14 mouse cellular contexts compared by ENCODE assay signal in the genomic region with DNA sequence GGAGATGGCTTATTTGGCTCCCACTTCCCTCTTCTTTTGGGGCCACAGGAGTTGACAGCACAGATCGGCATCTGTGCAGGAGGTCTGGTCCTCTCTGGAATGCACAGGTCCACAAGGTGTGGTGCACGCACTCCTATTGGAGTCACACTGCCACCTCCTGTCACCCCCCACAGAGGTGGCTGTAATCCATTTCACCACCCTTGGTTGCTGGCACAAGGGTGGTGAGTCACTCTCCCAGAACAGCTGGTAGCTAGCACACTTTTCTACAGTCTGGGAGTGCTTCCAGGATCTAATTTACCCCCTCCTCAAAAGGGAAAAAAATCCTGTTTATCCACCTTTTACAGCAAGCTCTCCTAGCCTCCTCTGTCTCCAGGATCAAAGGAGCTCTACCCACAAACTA.
DNase-seq lines count a peak whose midpoint lies in the region; ATAC-seq lines count a peak whose summit lies in the region.
"Had no signal": no experiment of that assay in that cellular context is flagged by ENCODE, and none has a peak within 500 bp of the region (broad histone marks: within the 10 kb centered on the region; RNA-seq: fewer than 3 reads in every experiment).

No protein-coding gene starts in this region.

- no peak overlapping the region for H3K27ac ChIP-seq in lung, embryonic 16.5 days (ENCODE audit: low read length)
- H3K27ac ChIP-seq in embryonic facial prominence, embryonic 14.5 days (replicated peaks; ENCODE audit: low read depth, low read length) = no peak overlapping the region
- H3K27ac ChIP-seq in stomach, embryonic 15.5 days = 0 out of 2 replicates have a peak overlapping the region, but pooled peaks have one; percentile 32
- H3K27ac ChIP-seq: hindbrain, postnatal 0 days; midbrain, embryonic 13.5 days had no signal

- H3K4me2 ChIP-seq in lung, embryonic 16.5 days (ENCODE audit: low read depth, low read length) = no peak overlapping the region
- no peak overlapping the region for H3K4me2 ChIP-seq in embryonic facial prominence, embryonic 14.5 days (ENCODE audit: low read depth, low read length)
- no peak overlapping the region for H3K4me2 ChIP-seq in stomach, embryonic 15.5 days
- H3K4me2 ChIP-seq: heart, embryonic 12.5 days; midbrain, embryonic 13.5 days had no signal

- H3K36me3 ChIP-seq in lung, embryonic 16.5 days (ENCODE audit: control insufficient read depth, insufficient read depth, low read length) = no peaks in the 10 kb centered on the region
- H3K36me3 ChIP-seq in embryonic facial prominence, embryonic 14.5 days (ENCODE audit: control insufficient read depth, insufficient read depth, low read length) = no peaks in the 10 kb centered on the region
- H3K36me3 ChIP-seq in stomach, embryonic 15.5 days = no peaks in the 10 kb centered on the region
- H3K36me3 ChIP-seq: heart, embryonic 12.5 days; midbrain, embryonic 13.5 days had no signal

- ATAC-seq in lung, embryonic 16.5 days (ENCODE audit: low read depth) = peak; percentile 29; the same call in 1 of the 2 replicates
- ATAC-seq in embryonic facial prominence, embryonic 14.5 days (ENCODE audit: low read depth) = peak; percentile 44
- no peak for ATAC-seq in stomach, embryonic 15.5 days (ENCODE audit: insufficient read depth, low FRiP score, low read depth)
- no peak for ATAC-seq in CD4-positive, CD25-positive, alpha-beta regulatory T cell, adult 4 months
- ATAC-seq: hindbrain, postnatal 0 days; midbrain, embryonic 13.5 days had no signal

- no peaks in the 10 kb centered on the region for H3K27me3 ChIP-seq in lung, embryonic 16.5 days (ENCODE audit: control insufficient read depth, insufficient read depth, low read depth, low read length)
- H3K27me3 ChIP-seq in embryonic facial prominence, embryonic 14.5 days (replicated peaks; ENCODE audit: control insufficient read depth, insufficient read depth, low read length) = no peaks in the 10 kb centered on the region
- H3K27me3 ChIP-seq in stomach, embryonic 15.5 days (replicated peaks) = no peaks in the 10 kb centered on the region
- H3K27me3 ChIP-seq: heart, embryonic 12.5 days; midbrain, embryonic 13.5 days had no signal

- H3K4me1 ChIP-seq in lung, embryonic 16.5 days (replicated peaks; ENCODE audit: control insufficient read depth, insufficient read depth, low read length) = peaks cover 26% of the 10 kb centered on the region
- H3K4me1 ChIP-seq in embryonic facial prominence, embryonic 14.5 days (ENCODE audit: control insufficient read depth, insufficient read depth, low read length) = peaks cover 13% of the 10 kb centered on the region
- H3K4me1 ChIP-seq in stomach, embryonic 15.5 days = peaks cover 13% of the 10 kb centered on the region

- H3K4me3 ChIP-seq in lung, embryonic 16.5 days (ENCODE audit: low read length) = no peak overlapping the region
- H3K4me3 ChIP-seq in embryonic facial prominence, embryonic 14.5 days (ENCODE audit: low read depth, low read length) = no peak overlapping the region
- H3K4me3 ChIP-seq in stomach, embryonic 15.5 days (replicated peaks) = no peak overlapping the region
- H3K4me3 ChIP-seq: erythroblast, embryonic 14.5 days; heart, embryonic 12.5 days; midbrain, embryonic 13.5 days had no signal

- H3K9me3 ChIP-seq in lung, embryonic 16.5 days (ENCODE audit: control insufficient read depth, low read length) = no peaks in the 10 kb centered on the region
- H3K9me3 ChIP-seq in embryonic facial prominence, embryonic 14.5 days (ENCODE audit: control insufficient read depth, low read length) = no peaks in the 10 kb centered on the region
- no peaks in the 10 kb centered on the region for H3K9me3 ChIP-seq in stomach, embryonic 15.5 days
- H3K9me3 ChIP-seq: heart, embryonic 12.5 days; midbrain, embryonic 13.5 days had no signal

- peak; percentile 30 to 57 for DNase-seq in cerebellum, postnatal 10 days
- DNase-seq in cerebellum, postnatal 36 days = no peak
- DNase-seq in lung, postnatal 25 days (ENCODE audit: low spot score) = no peak
- DNase-seq in embryonic facial prominence, embryonic 14.5 days (ENCODE audit: low spot score) = peak; percentile 75
- DNase-seq in thymus, postnatal 10 days (ENCODE audit: low spot score in 2 of 2) = no peak
- DNase-seq: cerebellum, adult 9-10 months; lung, adult 2 months had no signal

- whole genome bisulfite sequencing in lung, embryonic 16.5 days = 50% methylated on average over 2 of the region's 2 CpGs
- 56% methylated on average over 2 of the region's 2 CpGs for WGBS in embryonic facial prominence, embryonic 14.5 days
- 74% methylated on average over 2 of the region's 2 CpGs for WGBS in stomach, embryonic 15.5 days

- no peak overlapping the region for H3K9ac ChIP-seq in lung, embryonic 16.5 days (ENCODE audit: low read length)
- no peak overlapping the region for H3K9ac ChIP-seq in embryonic facial prominence, embryonic 14.5 days (ENCODE audit: low read depth, low read length)
- no peak overlapping the region for H3K9ac ChIP-seq in stomach, embryonic 15.5 days
- H3K9ac ChIP-seq: heart, embryonic 12.5 days; midbrain, embryonic 13.5 days had no signal

Comparison
In these comparisons a context has a peak if more than half of its experiments do, and no peak if none do; other contexts are left out.
1. DNase-seq: peak in cerebellum, postnatal 10 days (2 of 2) and embryonic facial prominence, embryonic 14.5 days (single experiment); none in cerebellum, postnatal 36 days (0 of 2), lung, postnatal 25 days (single experiment) and thymus, postnatal 10 days (0 of 2).
2. ATAC-seq: peak in lung, embryonic 16.5 days (single experiment) and embryonic facial prominence, embryonic 14.5 days (single experiment); none in stomach, embryonic 15.5 days (single experiment) and CD4-positive, CD25-positive, alpha-beta regulatory T cell, adult 4 months (single experiment).